Mouse (Mus musculus) E14TG2a.4 (cell line): ENCODE data around the gene Fam19a2.

Experiments
- H3K27me3 ChIP-seq: 2 replicates; pipeline ENCODE4 v1.6.1; 2014; ENCODE audit warnings: low read length, control low read depth; ENCODE audit not compliant: insufficient read depth
- H3K36me3 ChIP-seq: 2 replicates; pipeline ENCODE4 v1.6.1; 2014; ENCODE audit warnings: low read length, control low read depth; ENCODE audit not compliant: insufficient read depth
- H3K4me1 ChIP-seq: replicated peaks from 2 replicates; pipeline ENCODE4 v1.6.1; 2014; ENCODE audit warnings: low read depth, low read length, control low read depth
- H3K4me3 ChIP-seq: replicated peaks from 2 replicates; pipeline ENCODE4 v1.5.1; 2014; ENCODE audit warnings: mild to moderate bottlenecking, low read length
- H3K9me3 ChIP-seq: 2 replicates; pipeline ENCODE4 v1.6.1; 2014; ENCODE audit warnings: low read length, control low read depth
- CTCF ChIP-seq: conservative IDR thresholded peaks from 2 replicates; pipeline ENCODE4 v1.5.1; 2014; ENCODE audit warnings: low read length
- NANOG ChIP-seq: IDR thresholded peaks from 2 replicates; pipeline ENCODE4 v1.6.1; 2014; ENCODE audit warnings: borderline replicate concordance, low read length, mixed read lengths
- POU5F1 ChIP-seq: IDR thresholded peaks from 2 replicates; pipeline ENCODE4 v1.6.1; 2014; ENCODE audit warnings: low read length, borderline replicate concordance

Fam19a2 gene

GRCm38 (mm10) chr10:123752755-123753154 lies 489.0 kb downstream of the Fam19a2 start:
- no peaks in the 10 kb centered on the region for H3K27me3 ChIP-seq

GRCm38 (mm10) chr10:123753996-123754395 lies 490.2 kb downstream of the Fam19a2 start:
- H3K4me1 ChIP-seq, result no peaks in the 10 kb centered on the region
- H3K4me3 ChIP-seq, result no peak overlapping the region
- no peaks in the 10 kb centered on the region for H3K36me3 ChIP-seq
- no peaks in the 10 kb centered on the region for H3K9me3 ChIP-seq
- TF ChIP-seq NANOG, result no peak
- no peak for TF ChIP-seq CTCF
- no peak for TF ChIP-seq POU5F1
- H3K27me3 ChIP-seq, result no peaks in the 10 kb centered on the region

More at GRCm38 (mm10) chr10:123752755-123753154, 489.0 kb downstream of the Fam19a2 start:
- TF ChIP-seq CTCF (no peak), POU5F1 (no peak), NANOG (no peak)
- Histone ChIP-seq H3K4me1 (no peaks in the 10 kb centered on the region), H3K4me3 (no peak overlapping the region), H3K9me3 (no peaks in the 10 kb centered on the region), H3K36me3 (no peaks in the 10 kb centered on the region)

GRCm38 (mm10) chr10:123789374-123789773 lies 525.6 kb downstream of the Fam19a2 start:
- H3K9me3 ChIP-seq, result no peaks in the 10 kb centered on the region
- TF ChIP-seq NANOG, result no peak
- no peak for TF ChIP-seq CTCF
- no peak for TF ChIP-seq POU5F1
- H3K4me1 ChIP-seq, result no peaks in the 10 kb centered on the region
- no peaks in the 10 kb centered on the region for H3K27me3 ChIP-seq
- H3K4me3 ChIP-seq, result no peak overlapping the region
- no peaks in the 10 kb centered on the region for H3K36me3 ChIP-seq
